Mouse (Mus musculus): ENCODE results near the gene Lemd1.

The Lemd1 gene

DNA sequence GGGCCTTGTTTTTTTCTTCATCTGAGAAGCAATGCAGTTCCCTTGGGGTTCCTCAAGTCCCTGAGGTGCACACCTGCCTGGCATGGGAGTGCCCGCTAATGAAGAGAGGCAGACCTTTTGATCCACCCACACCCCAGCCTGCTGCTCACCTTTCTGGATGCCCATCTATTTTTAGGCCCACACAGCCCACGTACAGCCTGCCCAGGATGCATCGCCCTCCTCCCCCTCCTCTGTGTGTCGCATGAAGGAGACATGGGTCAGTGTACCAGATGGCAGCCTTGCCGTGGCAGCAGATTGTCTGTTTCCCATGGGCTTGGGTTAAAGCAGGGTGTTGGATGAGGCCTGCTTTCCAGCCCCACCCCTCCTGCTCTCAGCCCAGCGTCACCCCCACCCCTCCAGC, 98.7 kb downstream of the Lemd1 start:
- DNase-seq (ENCODE audit: low spot score), result no peak

DNA sequence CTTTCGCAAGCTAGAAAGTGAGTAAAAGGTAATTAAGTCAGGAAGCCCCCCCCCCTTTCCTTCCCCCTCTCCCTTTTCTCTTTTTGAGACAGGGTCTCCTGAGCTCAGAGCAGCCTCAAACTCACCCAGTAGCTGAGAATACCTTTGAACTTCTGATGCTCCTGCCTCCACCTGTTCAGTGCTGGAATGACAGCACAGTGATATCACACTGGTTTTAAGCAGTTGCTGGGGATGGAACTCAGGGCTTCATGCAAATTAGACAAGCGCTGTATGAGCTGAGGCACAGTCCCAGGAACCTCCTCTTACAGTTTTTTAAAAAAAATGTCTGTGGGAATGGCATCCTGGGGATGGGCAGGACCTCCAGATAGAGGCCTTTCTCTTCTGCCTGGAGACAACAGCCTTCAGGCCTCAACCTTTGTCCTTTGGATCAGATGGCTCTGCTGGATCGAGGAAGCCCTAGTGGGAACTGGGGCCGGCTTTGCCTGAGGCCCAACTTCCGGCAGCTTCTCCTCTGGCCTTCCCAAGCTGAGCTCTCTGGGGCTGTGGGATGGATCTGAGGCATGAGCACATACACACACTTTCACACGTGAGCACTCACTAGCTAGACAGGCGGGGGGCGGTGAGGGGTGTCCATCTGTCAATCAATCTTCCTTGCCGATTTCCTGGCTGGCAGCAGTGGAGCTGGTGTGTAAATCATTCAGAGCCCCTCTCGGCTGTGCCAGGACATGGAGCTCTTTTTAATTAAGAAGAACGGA, 99.9 kb downstream of the Lemd1 start:
- no peak for DNase-seq (ENCODE audit: low spot score)

DNA sequence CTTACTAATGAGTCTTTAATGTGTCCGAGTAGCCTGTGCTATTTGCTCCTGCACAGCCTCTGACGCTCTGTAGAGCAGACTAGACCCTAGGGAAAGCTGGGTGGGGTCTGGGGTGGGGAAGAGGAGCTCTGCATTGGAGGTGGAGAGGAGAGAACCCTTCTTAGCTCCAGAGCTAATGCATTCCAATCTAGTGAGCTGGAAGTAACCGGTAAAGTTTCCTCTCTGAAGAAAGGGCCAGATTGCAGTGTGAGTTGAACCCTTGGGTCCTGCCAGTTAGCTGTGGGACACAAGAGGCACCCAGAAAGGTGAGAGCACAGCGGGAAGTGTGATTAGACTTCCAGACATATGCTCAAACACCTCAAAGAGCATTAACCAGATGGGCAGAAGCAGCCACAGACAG, 100.5 kb downstream of the Lemd1 start:
- no peak for DNase-seq (ENCODE audit: low spot score)

DNA sequence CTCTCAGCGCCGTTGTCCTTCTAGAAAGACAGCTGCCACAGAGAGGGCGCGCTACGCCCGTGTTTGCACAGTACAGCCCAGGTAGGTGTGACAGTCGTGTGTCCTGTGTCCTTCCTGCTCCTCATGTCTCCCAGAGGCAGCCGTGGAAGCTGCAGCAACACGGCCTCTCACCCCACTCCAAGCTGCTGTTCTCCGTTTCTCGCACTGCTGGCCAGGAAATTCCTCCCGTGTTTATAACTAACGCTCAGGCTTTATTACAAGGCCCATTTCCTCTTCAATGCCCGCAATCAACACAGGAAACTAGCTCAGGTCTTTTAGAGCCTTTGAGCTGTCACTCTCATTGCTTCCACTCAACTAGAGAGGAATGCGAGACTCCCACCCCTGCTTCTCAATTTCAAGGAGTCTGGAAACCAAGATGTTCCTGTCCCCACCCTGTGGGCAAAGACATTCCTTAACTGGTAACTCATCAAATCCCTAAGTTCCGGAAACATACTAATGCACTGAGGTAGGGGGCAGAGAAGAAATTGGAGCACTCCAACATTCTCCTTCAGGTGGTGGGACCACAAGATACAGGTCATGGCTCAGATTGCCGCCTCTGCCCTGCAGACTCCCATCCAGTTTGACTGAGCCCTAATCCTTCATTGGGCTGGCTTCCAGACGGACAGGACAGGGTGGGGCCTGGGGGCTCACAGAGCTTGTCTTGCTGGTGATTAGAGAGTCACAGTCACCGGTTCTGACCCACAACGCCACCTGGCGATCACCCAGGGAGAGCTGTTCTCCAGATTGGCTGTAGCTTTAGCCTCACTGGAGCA, 101.3 kb downstream of the Lemd1 start:
- DNase-seq (ENCODE audit: low spot score), result no peak

DNA sequence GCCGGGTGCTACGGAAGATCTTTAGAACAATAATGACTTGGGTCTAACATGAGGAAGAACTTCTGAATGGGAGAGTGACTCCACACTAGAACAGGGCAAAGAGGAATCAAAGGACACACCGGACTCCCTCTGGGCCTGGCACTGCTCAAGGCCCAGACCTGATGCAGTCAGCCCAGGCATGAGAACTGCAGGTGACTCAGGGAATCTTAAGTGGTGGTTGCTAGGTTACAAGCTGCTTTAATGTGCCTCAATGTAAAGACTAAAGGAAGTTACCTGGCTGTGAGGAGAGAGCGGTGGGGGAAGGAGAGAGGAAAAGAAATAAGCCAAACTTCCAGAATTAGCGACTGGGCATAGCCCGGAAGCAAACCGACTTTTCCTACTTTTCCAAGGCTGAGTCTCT, 104.3 kb downstream of the Lemd1 start:
- DNase-seq (ENCODE audit: low spot score), result no peak

DNA sequence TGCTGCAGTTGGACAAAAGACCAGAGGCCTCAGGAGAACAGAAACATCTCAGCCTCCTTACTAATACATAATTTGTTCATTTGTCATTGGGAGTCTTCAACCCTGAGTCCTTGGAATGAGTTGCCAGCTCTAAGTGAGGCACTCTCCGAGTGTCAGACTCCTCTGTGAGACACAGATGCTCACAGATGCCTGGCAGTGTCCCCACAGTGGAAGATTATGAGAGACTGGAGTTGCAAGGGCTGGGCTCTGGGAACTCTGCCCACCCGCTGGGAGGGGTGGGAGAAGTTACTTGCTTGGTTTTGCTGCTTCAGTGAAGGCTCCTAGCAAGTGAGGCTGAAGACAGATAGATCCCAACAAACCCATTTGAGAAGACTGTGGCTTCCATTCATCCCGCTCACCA, 104.8 kb downstream of the Lemd1 start:
- DNase-seq (ENCODE audit: low spot score), result no peak

DNA sequence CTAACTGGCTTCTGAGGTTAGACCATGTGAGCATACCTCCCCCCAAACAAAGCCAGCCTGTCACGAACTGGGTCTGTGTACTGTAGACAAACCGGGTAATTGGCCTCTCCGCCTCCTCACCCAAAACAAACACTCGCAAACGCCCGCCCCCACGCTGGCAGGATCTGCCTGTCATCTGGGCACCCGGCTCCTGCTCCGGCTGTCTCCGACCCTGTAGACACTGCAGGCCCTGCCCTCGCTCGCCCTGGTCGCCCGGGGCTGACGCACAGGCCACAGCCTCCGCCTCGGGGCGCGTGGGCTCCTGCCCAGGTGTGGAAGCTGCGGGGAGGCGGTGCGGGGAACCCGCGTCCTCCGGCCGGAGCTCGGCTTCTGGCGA, 107.2 kb downstream of the Lemd1 start, which contains the start of gene Klhdc8a:
Klhdc8a (plus strand) TSS at position 202 of the 376 bp plus-strand sequence.
- no peak for DNase-seq (ENCODE audit: low spot score)

DNA sequence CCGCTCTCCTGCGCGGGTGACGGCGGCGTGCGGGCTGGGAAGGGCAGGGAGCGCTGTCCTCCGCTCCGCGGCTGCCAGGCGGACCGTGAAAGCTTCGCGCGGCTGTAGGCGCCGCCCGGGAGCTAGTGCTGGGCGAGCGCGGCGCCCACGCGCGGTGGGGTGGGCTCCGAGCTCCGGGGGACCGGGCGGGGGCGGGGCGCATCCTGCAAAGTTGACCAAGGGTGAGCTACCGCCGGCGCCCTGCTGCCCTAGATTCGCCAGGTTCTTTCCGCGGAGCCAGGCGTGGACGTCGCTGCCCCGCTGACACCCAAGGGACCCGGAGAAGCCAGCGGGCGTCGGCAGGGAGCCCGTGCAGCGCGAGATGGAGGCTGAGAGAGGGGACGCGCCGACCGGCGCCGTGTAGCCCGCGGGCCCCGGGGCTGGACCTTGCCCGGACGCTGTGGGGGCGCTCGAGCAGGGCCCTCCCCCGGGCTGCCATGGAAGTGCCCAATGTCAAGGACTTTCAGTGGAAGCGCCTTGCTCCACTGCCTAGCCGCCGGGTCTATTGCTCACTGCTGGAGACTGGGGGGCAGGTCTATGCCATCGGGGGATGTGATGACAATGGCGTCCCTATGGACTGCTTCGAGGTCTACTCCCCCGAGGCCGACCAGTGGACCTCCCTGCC, 107.7 kb downstream of the Lemd1 start:
- DNase-seq (ENCODE audit: low spot score), result no peak

DNA sequence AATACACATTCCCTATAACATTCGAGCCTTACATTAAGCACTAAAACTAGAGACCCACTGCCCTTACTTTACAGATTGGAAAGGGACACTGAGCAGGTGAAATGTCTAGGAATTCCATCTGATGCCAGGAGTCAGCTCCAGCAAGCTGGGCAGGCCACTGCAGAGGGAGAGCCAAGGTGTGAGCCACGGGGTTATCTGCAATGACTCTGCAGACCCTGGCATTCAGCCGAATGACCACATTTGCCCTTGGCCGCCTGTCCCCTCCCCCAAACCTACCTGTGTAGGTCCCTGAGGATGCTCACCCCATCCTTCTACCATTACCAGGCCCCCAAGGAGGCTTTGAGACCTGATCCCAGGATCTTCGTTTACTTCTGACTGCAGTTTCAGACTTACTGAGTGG, 108.5 kb downstream of the Lemd1 start:
- no peak for DNase-seq (ENCODE audit: low spot score)

DNA sequence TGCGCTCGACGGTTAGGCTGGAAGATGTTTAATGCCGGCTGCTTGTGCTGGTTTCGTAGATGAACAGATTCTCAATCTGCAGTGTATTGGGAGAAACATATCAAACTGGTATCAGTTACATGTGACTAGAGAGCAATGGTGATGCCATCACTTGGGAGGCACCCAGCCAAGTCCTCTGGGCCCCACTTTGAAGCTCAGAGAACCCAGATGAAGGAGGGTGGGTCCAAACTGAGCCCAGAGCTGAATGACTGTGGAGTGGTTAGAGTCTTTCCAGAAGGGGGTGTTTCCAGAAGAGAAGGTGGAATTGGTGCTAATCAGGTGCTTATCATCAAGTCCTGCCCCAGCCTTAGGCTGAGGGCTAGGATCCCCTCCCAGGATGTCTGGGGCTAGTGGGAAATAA, 110.0 kb downstream of the Lemd1 start:
- no peak for DNase-seq (ENCODE audit: low spot score)

DNA sequence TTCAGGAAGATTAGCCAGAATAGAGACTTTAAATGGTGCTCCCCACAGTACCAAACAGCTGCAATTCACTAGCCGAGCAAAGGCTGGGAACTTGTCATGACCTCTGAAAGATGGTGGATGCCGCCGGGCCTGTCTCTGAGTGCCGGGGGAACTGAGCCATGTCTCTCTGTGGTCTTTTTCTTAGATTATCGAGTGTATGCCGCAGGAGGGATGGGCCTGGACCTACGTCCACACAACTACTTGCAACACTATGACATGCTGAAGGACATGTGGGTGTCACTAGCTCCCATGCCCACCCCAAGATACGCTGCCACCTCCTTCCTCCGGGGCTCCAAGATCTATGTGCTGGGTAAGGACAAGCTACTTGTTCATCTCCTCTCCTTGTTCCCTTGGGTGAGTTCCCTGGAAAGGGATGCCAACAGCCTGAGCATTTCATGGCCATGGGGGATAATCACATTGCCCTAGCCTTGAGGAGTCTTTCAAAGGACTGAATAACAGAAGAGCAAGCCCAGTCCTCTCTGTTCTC, 111.2 kb downstream of the Lemd1 start:
- DNase-seq (ENCODE audit: low spot score), result no peak

DNA sequence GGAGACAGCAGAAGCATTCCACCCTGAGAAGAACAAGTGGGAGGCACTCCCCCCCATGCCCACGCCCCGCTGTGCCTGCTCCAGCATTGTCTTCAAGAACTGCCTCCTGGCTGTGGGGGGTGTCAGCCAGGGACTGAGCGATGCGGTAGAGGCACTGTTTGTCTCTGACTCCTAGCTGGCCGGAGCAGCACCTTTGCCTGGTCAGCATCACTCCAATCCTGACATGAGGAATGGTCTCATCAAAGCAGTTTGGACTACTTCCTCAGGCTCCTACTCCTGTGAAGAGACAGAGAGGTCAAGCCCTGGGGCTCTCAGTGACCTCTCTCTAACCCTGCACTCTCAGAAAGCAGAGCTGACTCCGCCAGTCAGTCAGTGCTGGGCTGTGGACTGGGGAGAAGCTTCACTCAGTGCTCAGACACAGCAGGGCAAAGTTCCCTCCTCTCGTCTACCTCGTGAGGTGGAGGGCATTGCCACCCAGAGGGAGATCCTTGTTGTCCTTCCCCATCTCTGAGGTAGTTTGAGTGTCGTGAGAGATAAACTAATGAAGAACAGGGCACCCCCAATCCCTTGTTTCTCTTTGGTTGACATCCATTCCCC, 113.5 kb downstream of the Lemd1 start:
- DNase-seq (ENCODE audit: low spot score), result no peak

DNA sequence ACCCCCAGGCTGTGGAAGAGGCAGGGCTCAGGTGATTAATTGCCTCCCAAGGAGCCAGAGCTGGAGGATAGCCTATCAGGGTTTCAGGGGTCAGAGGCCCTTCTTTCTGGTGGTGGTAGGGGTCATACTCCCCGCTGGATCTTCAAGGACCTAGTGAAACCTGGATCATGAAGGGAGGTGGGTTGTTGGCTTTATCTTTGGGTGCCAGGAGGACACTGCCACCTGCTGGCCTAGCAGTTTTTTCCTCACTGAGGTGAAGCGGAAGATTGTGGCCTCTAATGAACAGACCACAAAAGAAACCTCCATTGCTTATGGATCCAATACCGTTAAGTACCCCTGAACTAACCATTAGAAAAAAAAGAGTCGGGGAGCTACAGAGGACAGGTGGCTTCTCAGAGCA, 114.9 kb downstream of the Lemd1 start:
- DNase-seq (ENCODE audit: low spot score), result peak; percentile 26

DNA sequence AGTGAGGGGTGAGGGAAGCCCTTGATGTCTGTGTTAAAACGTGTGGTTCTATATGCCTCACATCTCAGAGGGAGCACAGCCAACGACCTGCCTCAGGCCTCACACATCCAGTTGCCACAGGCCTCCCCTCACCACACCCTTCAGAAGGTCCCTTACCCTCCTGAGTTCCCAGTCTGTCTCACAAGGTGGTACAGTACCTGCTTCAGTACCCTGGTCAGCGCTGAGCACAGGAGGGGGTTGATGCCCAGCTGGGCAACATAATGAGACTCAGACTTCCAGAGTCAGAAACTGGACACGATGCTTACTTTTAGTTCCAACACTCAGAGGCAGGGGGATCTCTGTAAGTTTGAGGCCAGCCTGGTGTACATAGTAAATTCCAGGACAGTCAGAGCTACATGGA, 115.6 kb downstream of the Lemd1 start:
- DNase-seq (ENCODE audit: low spot score), result no peak

DNA sequence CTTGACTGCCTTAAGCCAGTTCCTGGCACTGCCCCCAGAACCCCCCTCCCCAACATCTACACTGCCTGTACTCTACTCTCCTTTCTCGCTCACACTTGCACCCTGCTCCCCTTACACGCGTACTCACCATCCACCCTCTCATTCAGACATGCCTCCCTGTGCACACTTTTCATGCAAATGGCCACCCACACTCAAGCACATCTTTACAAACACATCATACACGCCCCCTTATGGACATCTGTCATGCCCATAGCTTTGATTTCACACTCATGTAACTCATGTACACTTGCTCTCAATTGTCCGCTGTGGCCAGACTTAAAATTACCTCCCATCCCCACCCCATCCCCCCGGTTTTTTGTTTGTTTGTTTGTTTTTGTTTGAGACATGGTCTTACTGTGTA, 116.7 kb downstream of the Lemd1 start:
- DNase-seq (ENCODE audit: low spot score), result no peak

DNA sequence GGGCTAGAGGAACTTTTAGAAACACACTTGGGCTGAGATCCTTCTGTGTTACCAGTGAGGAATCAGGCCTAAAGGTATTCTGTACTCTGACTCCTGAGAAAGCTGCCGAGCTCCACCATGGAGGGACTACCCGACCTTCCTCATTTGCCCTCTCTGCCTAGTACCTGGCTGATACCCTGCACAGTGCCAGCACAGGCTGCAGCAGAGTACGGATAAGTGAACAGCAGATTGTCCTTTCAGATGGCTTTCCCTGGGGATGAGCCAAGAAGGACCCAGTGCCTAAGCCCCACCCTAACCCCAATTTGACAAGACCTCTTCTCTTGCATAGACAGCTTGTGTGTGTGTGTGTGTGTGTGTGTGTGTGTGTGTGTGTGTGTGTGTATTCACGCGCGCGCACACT, 117.4 kb downstream of the Lemd1 start:
- DNase-seq (ENCODE audit: low spot score), result no peak

Measured in c-Kit-positive CD71-positive TER-119-positive erythroid progenitor cells, embryonic 14.5 days (primary cell).